In genomic region chr9:48860526-48860845, GRCm38 (mm10) we compare ENCODE assay signal across 8 mouse cellular contexts. TPM values are rescaled to one million over a fixed set of nuclear protein-coding genes. Genes with fewer than 3 reads are reported as not detected.
A peak's percentile ranks its signal among the peaks of the same experiment; 100 is the strongest.
DNase-seq lines count a peak whose midpoint lies in the region; ATAC-seq and TF ChIP-seq lines count a peak whose summit lies in the region.

No protein-coding gene starts in this region.

- intact Hi-C loops in gastrocnemius, postnatal 14 days (cut with DNase I; ENCODE audit: low total_unique reads): loop anchor here (2.0 kb wide), 2 partner anchors 32 to 216 kb away; no protein-coding TSS in a partner anchor

- no peak overlapping the region for H3K27ac ChIP-seq in cortical plate, adult 2 months (ENCODE audit: insufficient read depth, low read length)
- no peak overlapping the region for H3K27ac ChIP-seq in kidney, adult 2 months (ENCODE audit: insufficient read depth, low read depth, low read length)
- H3K27ac ChIP-seq in limb, embryonic 11.5 days (replicated peaks; ENCODE audit: low read depth, low read length): no peak overlapping the region
- no peak overlapping the region for H3K27ac ChIP-seq in testis, adult 2 months (ENCODE audit: control insufficient read depth, insufficient read depth, low read depth, low read length)

- TF ChIP-seq POLR2A in cortical plate, adult 2 months (IDR thresholded peaks at IDR 0.05; ENCODE audit: extremely low read depth, insufficient read depth, low read length): no peak
- no peak for TF ChIP-seq POLR2A in kidney, adult 2 months (IDR thresholded peaks at IDR 0.05; ENCODE audit: low read depth, low read length)
- no peak for TF ChIP-seq POLR2A in testis, adult 2 months (IDR thresholded peaks at IDR 0.05; ENCODE audit: control insufficient read depth, low read depth, low read length)

- peak; percentile 95 for TF ChIP-seq CTCF in cortical plate, adult 2 months (IDR thresholded peaks at IDR 0.05; ENCODE audit: extremely low read depth, insufficient read depth, low read length)
- TF ChIP-seq CTCF in kidney, adult 2 months (conservative IDR thresholded peaks at IDR 0.05; ENCODE audit: insufficient read depth, insufficient read length, low read depth, low read length): peak; percentile 95
- peak; percentile 93 for TF ChIP-seq CTCF in testis, adult 2 months (IDR thresholded peaks at IDR 0.05; ENCODE audit: control insufficient read depth, insufficient read depth, insufficient replicate concordance, low read depth, low read length)

- H3K9ac ChIP-seq in limb, embryonic 11.5 days (ENCODE audit: low read length): no peak overlapping the region

- no peak overlapping the region for H3K4me2 ChIP-seq in limb, embryonic 11.5 days (ENCODE audit: low read depth, severe bottlenecking)

- no peaks in the 10 kb centered on the region for H3K9me3 ChIP-seq in limb, embryonic 11.5 days (ENCODE audit: control insufficient read depth, low read length)

- peak; percentile 60; the same call in 1 of the 2 replicates for ATAC-seq in limb, embryonic 11.5 days (ENCODE audit: insufficient number of reproducible peaks, low FRiP score, low TSS enrichment, low read depth)
- ATAC-seq in monocyte, adult 5-6 weeks (replicated peaks; ENCODE audit: insufficient number of reproducible peaks, low FRiP score, low TSS enrichment, poor library complexity, severe bottlenecking): peak; percentile 82

- peak; percentile 47 to 62 for DNase-seq in urinary bladder, adult 18-20 months (ENCODE audit: low spot score in 2 of 2)
- DNase-seq in urinary bladder, postnatal 10 days (ENCODE audit: low spot score): no peak
- peak; percentile 74 for DNase-seq in gastrocnemius, postnatal 14 days
- peak; percentile 81 for DNase-seq in kidney, adult 2 months
- DNase-seq in limb, embryonic 11.5 days (ENCODE audit: low spot score): peak; percentile 84

- 2% methylated on average over 6 of the region's 6 CpGs for WGBS in kidney, adult 2 months
- 3% methylated on average over 6 of the region's 6 CpGs for WGBS in limb, embryonic 11.5 days

- H3K36me3 ChIP-seq in kidney, adult 2 months (ENCODE audit: control insufficient read depth, insufficient read depth, low read length): no peaks in the 10 kb centered on the region
- H3K36me3 ChIP-seq in limb, embryonic 11.5 days (ENCODE audit: control insufficient read depth, insufficient read depth, low read length): no peaks in the 10 kb centered on the region
- no peaks in the 10 kb centered on the region for H3K36me3 ChIP-seq in testis, adult 2 months (ENCODE audit: control insufficient read depth, insufficient read depth, low read length)

- no peak overlapping the region for H3K4me3 ChIP-seq in cortical plate, adult 2 months (ENCODE audit: insufficient read depth, low read length)
- no peak overlapping the region for H3K4me3 ChIP-seq in kidney, adult 2 months (ENCODE audit: insufficient read depth, low read depth, low read length)
- no peak overlapping the region for H3K4me3 ChIP-seq in limb, embryonic 11.5 days (ENCODE audit: low read depth, low read length)
- no peak overlapping the region for H3K4me3 ChIP-seq in testis, adult 2 months (ENCODE audit: control insufficient read depth, low read depth, low read length)

- H3K4me1 ChIP-seq in cortical plate, adult 2 months (ENCODE audit: control insufficient read depth, insufficient read depth, low read length): peaks cover 2% of the 10 kb centered on the region; the same call in 1 of the 2 replicates
- no peaks in the 10 kb centered on the region for H3K4me1 ChIP-seq in kidney, adult 2 months (ENCODE audit: control insufficient read depth, insufficient read depth, low read length)
- H3K4me1 ChIP-seq in limb, embryonic 11.5 days (ENCODE audit: control insufficient read depth, insufficient read depth, low read length): no peaks in the 10 kb centered on the region
- peaks cover 2% of the 10 kb centered on the region for H3K4me1 ChIP-seq in testis, adult 2 months (ENCODE audit: control insufficient read depth, insufficient read depth, low read length)

- no peaks in the 10 kb centered on the region for H3K27me3 ChIP-seq in kidney, adult 2 months (replicated peaks; ENCODE audit: control insufficient read depth, insufficient read depth, low read length)
- peaks cover 3% of the 10 kb centered on the region; the same call in 1 of the 2 replicates for H3K27me3 ChIP-seq in limb, embryonic 11.5 days (ENCODE audit: control insufficient read depth, insufficient read depth, low read length)
- no peaks in the 10 kb centered on the region for H3K27me3 ChIP-seq in testis, adult 2 months (ENCODE audit: control insufficient read depth, insufficient read depth, low read length)

RNA-seq across cellular contexts. Expression of gene Zbtb16, which starts 24.5 kb away (rescaled TPM):
- 22.0 and 34.9 TPM in 2 replicates for polyA plus RNA-seq in cortical plate, adult 2 months (2012; rRNA removed)
- total RNA-seq in gastrocnemius, postnatal 14 days (2021): 100 to 1,000 TPM in 1 of 2 experiments, 10 to 100 TPM in 1; 70.1 to 157 TPM
- 3.0 and 3.1 TPM in 2 replicates for polyA plus RNA-seq in kidney, adult 2 months (2012; rRNA removed)
- 5.9 and 7.5 TPM in 2 replicates for polyA plus RNA-seq in limb, embryonic 11.5 days (2014; fragmentation: Nextera tagmentation; extraction: Ambion mirVana)
- total RNA-seq in monocyte, adult 5-6 weeks (2017): 25.8 to 37.9 TPM (median 29.0 TPM) in 3 replicates
- 2.4 and 2.6 TPM in 2 replicates for polyA plus RNA-seq in testis, adult 2 months (2012; rRNA removed)

RNA-seq across cellular contexts. Expression of gene Htr3a, which starts 50.4 kb away (rescaled TPM):
- polyA plus RNA-seq in cortical plate, adult 2 months (2012; rRNA removed): 6.8 and 7.1 TPM in 2 replicates
- not detected for total RNA-seq in gastrocnemius, postnatal 14 days (2021)
- 1.4 and 2.5 TPM in 2 replicates for polyA plus RNA-seq in kidney, adult 2 months (2012; rRNA removed)
- polyA plus RNA-seq in limb, embryonic 11.5 days (2014; fragmentation: Nextera tagmentation; extraction: Ambion mirVana): 0.19 and 0.40 TPM in 2 replicates
- total RNA-seq in monocyte, adult 5-6 weeks (2017): not detected in 3 replicates
- polyA plus RNA-seq in testis, adult 2 months (2012; rRNA removed): 0.40 and 0.52 TPM in 2 replicates
